15 mouse cellular contexts compared by ENCODE assay signal in genomic region chr12:119415900-119416299, GRCm38 (mm10).
"Had no signal": no experiment of that assay in that cellular context is flagged by ENCODE, and none has a peak within 500 bp of the region (broad histone marks: within the 10 kb centered on the region; RNA-seq: fewer than 3 reads in every experiment).

No protein-coding gene starts in this region.

- H3K4me1 ChIP-seq: limb, embryonic 10.5 days; limb, embryonic 13.5 days; megakaryocyte, embryonic 14.5 days had no signal

- H3K27ac ChIP-seq: limb, embryonic 10.5 days; limb, embryonic 13.5 days; macrophage had no signal

- DNase-seq: kidney, adult 18-20 months; kidney, adult 9 months; kidney, postnatal 14 days; kidney, postnatal 4 days; lung, embryonic 14.5 days; midbrain, embryonic 14.5 days; thymus, adult 18-20 months; thymus, postnatal 36 days had no signal

- ATAC-seq: intestine, embryonic 16.5 days; lung, postnatal 0 days had no signal

- H3K36me3 ChIP-seq: limb, embryonic 10.5 days; limb, embryonic 13.5 days had no signal

- H3K27me3 ChIP-seq: limb, embryonic 13.5 days; megakaryocyte, embryonic 14.5 days had no signal

- H3K9me3 ChIP-seq: limb, embryonic 10.5 days; limb, embryonic 13.5 days; megakaryocyte, embryonic 14.5 days had no signal

- H3K4me2 ChIP-seq: limb, embryonic 13.5 days; lung, embryonic 14.5 days; midbrain, embryonic 11.5 days had no signal

- H3K4me3 ChIP-seq: limb, embryonic 10.5 days; limb, embryonic 13.5 days; megakaryocyte, embryonic 14.5 days had no signal

- H3K9ac ChIP-seq: limb, embryonic 13.5 days; lung, embryonic 14.5 days had no signal
